Mouse (Mus musculus): ENCODE measurements around the gene Pkp3.

DNA sequence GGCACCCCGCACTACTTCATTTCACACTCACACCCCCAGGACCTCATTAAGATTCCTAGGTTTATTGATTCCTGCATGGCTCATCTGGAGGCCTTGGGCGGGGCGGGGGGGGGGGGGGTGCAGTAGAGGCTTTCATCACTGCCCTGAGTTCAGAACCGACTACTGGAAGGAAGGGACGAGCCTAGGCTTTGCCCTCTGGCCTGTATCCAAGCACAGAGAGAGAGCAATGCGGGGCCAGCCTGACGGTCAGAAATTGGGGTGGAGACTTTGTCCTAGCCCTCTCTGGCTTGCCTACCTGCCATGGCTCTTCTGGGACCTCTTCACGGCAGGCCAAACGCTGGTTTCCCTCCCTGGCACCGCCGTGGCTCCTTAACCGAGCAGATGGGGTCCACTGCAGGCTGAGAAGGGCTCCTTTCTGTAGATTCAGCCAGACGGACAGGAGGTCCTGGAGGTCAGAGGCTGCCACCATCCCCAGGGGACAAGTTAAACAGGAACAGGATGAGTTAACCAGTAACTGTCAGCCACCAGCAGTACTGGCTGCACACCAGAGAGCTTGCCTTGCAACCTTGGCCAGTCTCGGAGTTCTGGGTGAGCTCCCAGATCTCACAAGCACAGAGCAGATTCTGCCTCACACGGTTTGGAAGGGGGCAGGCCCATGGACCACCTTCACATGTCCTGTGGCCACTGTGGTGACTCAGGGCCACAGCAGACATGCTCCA is 16.6 kb downstream of the Pkp3 start:
- TF ChIP-seq E2F4 (IDR thresholded peaks at IDR 0.05; ENCODE audit: borderline replicate concordance, low read depth, low read length) (no peak), SIN3A (IDR thresholded peaks at IDR 0.05; ENCODE audit: low read length) (no peak), CTCF (IDR thresholded peaks at IDR 0.05 in 2 of 3, conservative IDR thresholded peaks at IDR 0.05 in 1 of 3; ENCODE audit: control insufficient read depth in 1 of 3, insufficient read depth in 1 of 3, low read depth in 2 of 3, low read length in 3 of 3, poor library complexity in 1 of 3, severe bottlenecking in 1 of 3) (no peak), MAX (IDR thresholded peaks at IDR 0.05; ENCODE audit: low read length) (no peak)

Data from MEL (cell line).